Mouse (Mus musculus) megakaryocyte, embryonic 14.5 days (primary cell): ENCODE data around the gene Zfp800. TPM values are rescaled to one million over a fixed set of nuclear protein-coding genes. Genes with fewer than 3 reads are reported as not detected.
A peak's percentile ranks its signal among the peaks of the same experiment; 100 is the strongest.

Source experiments
- H3K27me3 ChIP-seq: replicated peaks from 2 replicates; pipeline ENCODE3; 2012; ENCODE audit warnings: inconsistent platforms
- H3K36me3 ChIP-seq: replicated peaks from 2 replicates; pipeline ENCODE3; 2012; ENCODE audit warnings: low read length, inconsistent platforms, mixed read lengths
- H3K4me1 ChIP-seq: 2 replicates; pipeline ENCODE4 v1.6.1; 2012; ENCODE audit warnings: inconsistent platforms
- H3K4me3 ChIP-seq: replicated peaks from 2 replicates; pipeline ENCODE3; 2012; ENCODE audit warnings: moderate library complexity, mild to moderate bottlenecking, inconsistent platforms
- H3K9me3 ChIP-seq: 2 replicates; pipeline ENCODE4 v1.6.1; 2012; ENCODE audit warnings: inconsistent platforms
- FLI1 ChIP-seq: IDR thresholded peaks from 2 replicates; pipeline ENCODE4 v1.6.1; 2012; ENCODE audit warnings: low read length, inconsistent platforms, mixed read lengths
- GATA1 ChIP-seq: IDR thresholded peaks from 3 replicates; pipeline ENCODE4 v1.6.1; 2012; ENCODE audit warnings: mixed read lengths, low read length, inconsistent platforms, borderline replicate concordance
- polyA plus RNA-seq: library from polyadenylated mRNA; stranded (reverse); fragments of >175 nt; gene quantifications from 2 replicates; pipeline ENCODE4 v1.2.3, GENCODE M21; 2012; ENCODE audit warnings: low replicate concordance; ENCODE audit not compliant: insufficient read depth

Zfp800 gene
- 6.0 and 7.4 TPM in 2 replicates for polyA plus RNA-seq

DNA sequence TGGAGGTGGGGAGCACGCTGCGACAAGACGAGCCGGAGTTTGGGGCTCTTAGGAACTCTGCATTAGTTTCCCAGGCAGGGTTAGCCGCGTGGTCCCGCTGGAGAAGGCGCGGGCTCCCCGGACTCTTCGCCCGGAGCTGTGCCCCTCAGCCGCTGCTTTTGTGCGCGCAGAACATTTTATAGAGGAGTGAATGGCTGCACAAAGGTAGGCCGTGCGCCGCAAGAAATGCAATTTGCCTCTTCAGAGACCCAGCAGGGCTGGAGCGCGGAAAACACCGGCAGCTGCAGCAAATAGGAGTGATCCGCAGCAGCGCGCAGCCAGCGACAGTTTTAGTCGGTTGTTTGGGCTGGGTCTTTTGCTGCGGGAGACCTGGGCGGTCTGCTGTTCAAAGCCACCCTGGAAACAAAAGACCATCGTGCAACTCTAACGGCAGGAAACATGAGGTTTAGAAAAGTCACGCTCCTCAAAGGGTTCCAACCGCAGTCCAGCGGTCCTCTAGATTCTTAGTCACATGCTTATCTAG, at the start of gene Zfp800:
Zfp800 (minus strand) TSS at position 325 of the 523 bp plus-strand sequence.
- Histone ChIP-seq H3K4me3 (peak within 1 kb of the TSS; percentile 91), H3K27me3 (peaks cover 51% of the 10 kb centered on the region), H3K4me1 (peaks cover 13% of the 10 kb centered on the region)

GRCm38 (mm10) chr6:28431538-28431855, 33.7 kb upstream of the Zfp800 start:
- Histone ChIP-seq H3K4me1 (peaks cover 14% of the 10 kb centered on the region), H3K9me3 (no peaks in the 10 kb centered on the region), H3K4me3 (no peak overlapping the region), H3K27me3 (peaks cover 7% of the 10 kb centered on the region), H3K36me3 (peaks cover 16% of the 10 kb centered on the region)
- no peak for TF ChIP-seq FLI1
- TF ChIP-seq GATA1: no peak

More for the DNA sequence above, at the start of gene Zfp800:
- Histone ChIP-seq H3K9me3 (peaks cover 16% of the 10 kb centered on the region), H3K36me3 (no peaks in the 10 kb centered on the region)
- TF ChIP-seq FLI1: no peak

DNA sequence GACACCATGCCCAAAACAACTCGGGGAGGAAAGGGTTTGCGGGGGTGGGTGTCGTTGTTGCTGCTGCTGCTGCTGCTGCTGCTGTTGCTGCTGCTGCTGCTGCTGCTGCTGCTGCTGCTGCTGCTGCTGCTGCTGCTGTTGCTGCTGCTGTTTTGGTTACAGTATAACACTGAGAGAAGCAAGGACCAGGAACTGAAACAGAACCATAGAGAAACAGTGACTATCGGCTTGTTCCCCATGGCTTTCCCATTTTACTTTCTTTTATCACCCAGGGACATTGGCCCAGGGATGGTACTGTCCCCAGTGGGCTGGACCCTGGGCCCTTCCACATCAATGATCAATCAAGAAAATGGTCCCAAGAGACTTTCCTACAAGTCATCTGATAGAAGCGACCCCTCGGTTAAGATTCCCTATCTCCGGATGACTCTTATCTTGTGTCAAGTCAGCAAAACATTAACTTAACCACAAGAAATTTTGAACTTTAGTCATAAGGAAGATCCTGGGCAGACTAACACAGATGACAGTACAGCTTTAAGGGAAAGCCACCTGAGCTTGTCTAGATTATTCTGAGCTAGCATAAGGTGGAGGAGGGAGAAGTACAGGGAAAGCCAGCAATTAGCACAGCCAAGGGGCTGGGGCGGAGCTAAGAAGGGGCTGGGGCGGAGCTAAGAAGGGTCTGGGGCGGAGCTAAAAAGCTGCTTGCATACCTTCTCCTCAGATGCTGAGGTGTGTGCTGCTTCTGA, 33.2 kb upstream of the Zfp800 start:
- Histone ChIP-seq H3K4me3 (no peak overlapping the region), H3K27me3 (peaks cover 7% of the 10 kb centered on the region), H3K4me1 (peaks cover 19% of the 10 kb centered on the region), H3K36me3 (peaks cover 21% of the 10 kb centered on the region), H3K9me3 (no peaks in the 10 kb centered on the region)
- TF ChIP-seq FLI1 (no peak), GATA1 (no peak)

DNA sequence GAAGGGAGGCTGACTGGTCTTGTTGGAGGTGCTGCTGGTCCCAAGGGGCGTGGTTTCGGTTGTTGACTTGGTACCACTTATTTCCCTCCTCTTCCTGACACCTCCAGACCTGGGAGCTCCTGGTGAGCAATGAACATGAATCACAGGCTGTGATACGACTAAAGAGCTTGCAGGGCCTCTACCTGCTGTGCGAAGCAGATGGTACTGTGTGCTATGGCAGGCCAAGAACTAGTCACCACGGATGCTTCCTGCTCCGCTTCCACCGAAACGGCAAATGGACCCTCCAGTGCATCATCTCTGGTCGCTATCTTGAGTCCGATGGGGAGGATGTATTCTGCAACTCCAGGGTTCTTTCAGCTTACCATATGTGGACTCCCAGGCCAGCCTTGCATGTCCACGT, 32.1 kb upstream of the Zfp800 start:
- Histone ChIP-seq H3K27me3 (peaks cover 5% of the 10 kb centered on the region), H3K36me3 (peaks cover 32% of the 10 kb centered on the region), H3K4me1 (peaks cover 27% of the 10 kb centered on the region), H3K4me3 (no peak overlapping the region), H3K9me3 (no peaks in the 10 kb centered on the region)
- TF ChIP-seq GATA1 (no peak), FLI1 (no peak)

DNA sequence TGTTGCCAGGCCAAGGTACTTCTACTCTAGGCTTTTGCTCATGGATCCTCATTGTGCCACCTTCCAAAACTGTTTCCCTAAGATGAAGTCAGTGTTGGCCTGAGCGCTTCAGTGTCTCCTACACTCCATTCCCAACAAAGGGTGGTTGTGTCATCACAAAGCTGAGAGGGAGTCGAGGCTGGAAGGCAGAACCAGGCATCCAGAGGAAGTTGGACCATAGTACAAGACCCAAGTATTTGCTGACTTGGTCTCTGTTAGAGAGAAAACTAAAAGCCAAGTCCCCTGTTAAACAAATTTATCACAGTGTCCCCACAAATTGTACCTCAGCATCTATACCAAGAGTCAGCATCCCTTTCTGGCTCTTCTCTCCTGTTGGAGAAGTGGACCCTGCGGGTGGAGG, 30.5 kb upstream of the Zfp800 start, which contains the start of gene Gcc1:
Gcc1 (minus strand) TSS at position 101 of the 400 bp plus-strand sequence.
- TF ChIP-seq GATA1 (no peak), FLI1 (no peak)
- peaks cover 38% of the 10 kb centered on the region for H3K36me3 ChIP-seq

DNA sequence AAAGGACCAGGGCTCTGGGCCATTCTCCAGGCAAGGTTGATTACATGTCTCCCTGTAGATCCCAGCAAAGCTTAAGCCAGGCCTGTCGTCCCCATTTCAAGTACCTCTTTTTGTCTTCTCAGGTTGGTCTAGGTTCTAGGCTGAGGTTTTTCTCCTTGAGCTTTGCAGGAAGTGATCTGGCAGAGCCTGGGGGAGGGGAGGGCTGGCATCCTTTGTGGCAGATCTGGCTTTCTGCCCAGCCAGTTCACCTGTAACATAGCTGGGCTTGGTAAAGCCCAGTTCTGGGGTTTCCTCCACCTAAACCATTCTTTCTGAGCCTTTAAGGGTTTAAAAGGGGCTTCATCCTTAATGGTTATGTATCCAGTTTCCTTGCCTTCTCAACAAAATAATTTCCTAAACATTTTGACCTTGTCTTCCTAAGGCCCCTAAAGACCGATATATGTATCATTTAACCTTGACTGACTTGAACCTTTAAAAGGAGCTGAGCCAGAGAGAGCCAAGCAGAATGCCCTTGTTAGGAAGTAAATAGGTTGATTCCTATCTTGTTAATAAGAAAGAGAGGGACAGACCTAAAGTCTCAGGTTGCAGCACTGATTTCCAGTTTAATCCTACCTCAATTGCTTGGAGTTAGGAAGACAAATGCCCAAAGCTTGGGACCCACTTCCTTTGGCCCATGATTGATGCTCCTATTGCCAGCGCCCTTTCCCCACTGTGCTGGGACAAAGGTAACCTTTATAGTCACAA, 29.5 kb upstream of the Zfp800 start, which contains the start of gene Fscn3:
Fscn3 (plus strand) TSS at position 694 of the 744 bp plus-strand sequence.
- peaks cover 38% of the 10 kb centered on the region for H3K36me3 ChIP-seq
- no peak within 1 kb of the TSS for H3K4me3 ChIP-seq
- peaks cover 46% of the 10 kb centered on the region for H3K4me1 ChIP-seq
- H3K27me3 ChIP-seq: peaks cover 2% of the 10 kb centered on the region
- TF ChIP-seq GATA1 (no peak), FLI1 (no peak)
- no peaks in the 10 kb centered on the region for H3K9me3 ChIP-seq

More for the DNA sequence above, 30.5 kb upstream of the Zfp800 start, which contains the start of gene Gcc1:
- Histone ChIP-seq H3K9me3 (no peaks in the 10 kb centered on the region), H3K4me3 (no peak within 1 kb of the TSS), H3K4me1 (peaks cover 37% of the 10 kb centered on the region), H3K27me3 (peaks cover 2% of the 10 kb centered on the region)

DNA sequence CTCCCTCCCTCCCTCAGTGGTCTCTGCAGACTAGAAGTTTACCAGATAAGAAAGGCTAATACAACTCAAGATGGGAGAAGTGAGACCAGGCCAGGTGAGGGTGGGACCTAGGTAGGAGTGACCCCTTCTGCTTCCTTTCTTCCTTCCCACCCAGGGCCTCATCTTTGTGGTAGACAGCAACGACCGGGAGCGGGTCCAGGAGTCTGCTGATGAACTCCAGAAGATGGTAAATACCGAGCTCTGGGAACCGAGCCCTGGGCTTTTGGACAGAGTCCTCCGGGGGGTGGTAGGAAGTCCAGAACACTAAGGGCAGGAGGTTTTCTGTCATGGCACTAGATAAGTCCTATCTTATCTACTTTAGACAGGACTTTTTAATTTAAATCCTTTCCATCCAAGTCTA, 27.2 kb upstream of the Zfp800 start:
- TF ChIP-seq FLI1 (no peak), GATA1 (no peak)
- Histone ChIP-seq H3K27me3 (no peaks in the 10 kb centered on the region), H3K9me3 (no peaks in the 10 kb centered on the region), H3K4me3 (peak overlapping the region; percentile 6), H3K36me3 (peaks cover 44% of the 10 kb centered on the region), H3K4me1 (peaks cover 60% of the 10 kb centered on the region)

DNA sequence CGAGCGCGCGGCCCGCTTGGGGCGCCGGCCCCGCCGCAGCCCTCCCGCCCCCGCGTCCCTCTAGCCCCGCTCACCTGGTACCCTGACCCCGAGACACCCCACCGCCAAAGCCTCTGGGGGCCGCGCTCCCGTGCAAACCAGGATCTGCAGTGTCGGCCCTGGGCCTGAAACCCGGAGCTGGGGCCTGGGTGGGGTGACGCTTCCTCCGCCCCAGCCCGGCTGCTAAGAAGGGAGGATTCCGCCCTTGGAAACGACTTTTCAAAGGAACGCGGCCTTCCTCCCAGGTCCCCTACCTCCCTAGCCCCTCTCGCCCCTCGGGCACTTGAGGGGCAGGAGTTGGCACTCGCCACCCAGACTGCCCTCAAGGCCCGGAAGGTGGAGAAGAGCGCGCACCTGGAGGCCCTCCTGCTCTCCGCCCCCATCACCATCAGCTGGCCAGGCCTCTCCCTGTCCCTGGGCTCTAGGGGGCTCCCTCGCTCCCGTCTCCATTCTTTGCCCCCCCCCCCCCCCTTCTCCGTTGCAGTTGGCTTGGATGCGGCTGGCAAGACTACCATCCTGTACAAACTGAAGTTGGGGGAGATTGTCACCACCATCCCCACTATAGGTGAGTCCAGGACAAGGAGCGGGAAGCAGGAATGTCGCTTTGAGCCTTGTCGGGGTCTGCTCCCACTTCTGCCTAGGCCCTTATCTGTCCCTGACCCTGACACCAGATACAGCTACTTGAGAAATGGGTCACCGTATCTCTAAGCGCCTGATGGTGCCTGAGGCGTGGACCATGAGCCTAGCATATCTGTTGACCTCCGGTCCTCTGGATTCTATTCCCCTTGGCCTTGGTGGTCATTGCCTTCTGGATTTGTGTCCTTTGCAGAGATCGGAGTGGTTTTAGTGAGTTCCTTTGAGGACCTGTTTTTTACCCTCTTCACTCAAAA, 26.2 kb upstream of the Zfp800 start:
- no peak for TF ChIP-seq GATA1
- TF ChIP-seq FLI1: no peak
- Histone ChIP-seq H3K36me3 (peaks cover 53% of the 10 kb centered on the region), H3K27me3 (no peaks in the 10 kb centered on the region), H3K4me3 (peak overlapping the region; percentile 95), H3K4me1 (peaks cover 68% of the 10 kb centered on the region), H3K9me3 (no peaks in the 10 kb centered on the region)

- Histone ChIP-seq H3K27me3 (no peaks in the 10 kb centered on the region), H3K4me1 (peaks cover 75% of the 10 kb centered on the region), H3K9me3 (no peaks in the 10 kb centered on the region), H3K36me3 (peaks cover 60% of the 10 kb centered on the region), H3K4me3 (peak within 1 kb of the TSS; percentile 98)
- no peak for TF ChIP-seq GATA1
- no peak for TF ChIP-seq FLI1
Observed at GRCm38 (mm10) chr6:28423313-28423712, 25.5 kb upstream of the Zfp800 start, which contains the start of gene Arf5. TSS of gene Arf5 (plus strand) at chr6:28423560.
